Mouse (Mus musculus) spleen, adult 18-20 months (tissue): ENCODE data around the gene Bicc1.

Experiments used
- DNase-seq, 2 experiments: peaks; one replicate each; pipeline ENCODE4 v3.0.0; 2022; ENCODE audit warnings: mixed read lengths in 2 of 2

Gene Bicc1

GRCm38 (mm10) chr10:71052208-71052607, 107.3 kb downstream of the Bicc1 start:
- DNase-seq = no peak

GRCm38 (mm10) chr10:71050722-71051333, 108.7 kb downstream of the Bicc1 start:
- no peak for DNase-seq

GRCm38 (mm10) chr10:71049294-71049693, 110.2 kb downstream of the Bicc1 start:
- no peak for DNase-seq

- DNase-seq = no peak
These were observed 115.1 kb downstream of the Bicc1 start for GRCm38 (mm10) chr10:71044410-71044809.

- DNase-seq = no peak
These were observed 117.6 kb downstream of the Bicc1 start for GRCm38 (mm10) chr10:71041874-71042273.

GRCm38 (mm10) chr10:71036484-71036883, 123.0 kb downstream of the Bicc1 start:
- no peak for DNase-seq

- DNase-seq = no peak
These were observed 130.5 kb downstream of the Bicc1 start for GRCm38 (mm10) chr10:71028996-71029395.

- no peak for DNase-seq
These were observed 131.2 kb downstream of the Bicc1 start for GRCm38 (mm10) chr10:71028066-71028844.

GRCm38 (mm10) chr10:71025131-71025894, 134.2 kb downstream of the Bicc1 start:
- DNase-seq = no peak

- DNase-seq = no peak
These were observed 134.8 kb downstream of the Bicc1 start for GRCm38 (mm10) chr10:71024681-71025080.

GRCm38 (mm10) chr10:71023471-71023870, 136.0 kb downstream of the Bicc1 start:
- no peak for DNase-seq

- DNase-seq = no peak
These were observed 139.0 kb downstream of the Bicc1 start for GRCm38 (mm10) chr10:71020459-71020858.

- no peak for DNase-seq
These were observed 139.7 kb downstream of the Bicc1 start for GRCm38 (mm10) chr10:71019836-71020235.

- DNase-seq = no peak
These were observed 149.6 kb downstream of the Bicc1 start for GRCm38 (mm10) chr10:71009771-71010496.

GRCm38 (mm10) chr10:71008721-71009120, 150.8 kb downstream of the Bicc1 start:
- DNase-seq = no peak

GRCm38 (mm10) chr10:71007956-71008355, 151.5 kb downstream of the Bicc1 start:
- no peak for DNase-seq

- no peak for DNase-seq
These were observed 152.0 kb downstream of the Bicc1 start for GRCm38 (mm10) chr10:71007516-71007915.

- no peak for DNase-seq
These were observed 152.5 kb downstream of the Bicc1 start for GRCm38 (mm10) chr10:71007001-71007400.

- DNase-seq = no peak
These were observed 156.6 kb downstream of the Bicc1 start for GRCm38 (mm10) chr10:71002871-71003270.

GRCm38 (mm10) chr10:71002186-71002585, 157.3 kb downstream of the Bicc1 start:
- no peak for DNase-seq

- DNase-seq = no peak
These were observed 161.4 kb downstream of the Bicc1 start for GRCm38 (mm10) chr10:70998136-70998535.

- no peak for DNase-seq
These were observed 163.4 kb downstream of the Bicc1 start for GRCm38 (mm10) chr10:70996051-70996450.

- DNase-seq = no peak
These were observed 165.4 kb downstream of the Bicc1 start for GRCm38 (mm10) chr10:70994135-70994497.
